Mouse (Mus musculus): Measurements from ENCODE around the gene Dusp3.

The Dusp3 gene

GRCm38 (mm10) chr11:101986913-101987312 lies at the start of gene Dusp3:
Gene Dusp3 (minus strand): TSS chr11:101987013.
- DNase-seq: no peak

- DNase-seq: no peak
Measured at GRCm38 (mm10) chr11:102036336-102036735, 49.5 kb upstream of the Dusp3 start.

DNA sequence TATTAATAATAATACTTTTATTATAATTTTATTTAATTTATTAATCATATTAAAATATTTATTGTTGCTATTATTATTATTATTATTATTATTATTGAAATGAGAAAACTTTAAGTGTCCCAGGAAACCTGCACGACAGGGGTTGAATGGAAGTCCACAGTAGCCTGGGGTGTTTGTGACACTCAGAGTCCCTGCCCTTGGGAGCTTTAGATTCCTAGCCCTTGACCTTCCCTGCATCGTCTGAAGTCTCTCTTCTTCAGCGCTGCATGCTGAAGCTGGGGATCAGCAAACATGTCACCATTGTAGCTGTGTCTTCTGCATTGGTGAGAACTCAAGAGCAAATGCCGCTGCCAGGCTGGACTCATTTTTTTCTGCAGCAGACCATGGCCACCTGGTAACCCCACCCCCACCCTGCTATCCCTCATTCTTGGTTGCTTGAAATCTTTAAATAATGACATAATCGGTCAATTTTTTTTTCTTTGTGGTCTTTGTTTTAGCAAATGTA lies 48.7 kb upstream of the Dusp3 start:
- DNase-seq: no peak

GRCm38 (mm10) chr11:102034887-102035286 lies 48.1 kb upstream of the Dusp3 start:
- peak; percentile 75 for DNase-seq

GRCm38 (mm10) chr11:102033055-102033591 lies 46.3 kb upstream of the Dusp3 start:
- no peak for DNase-seq

DNA sequence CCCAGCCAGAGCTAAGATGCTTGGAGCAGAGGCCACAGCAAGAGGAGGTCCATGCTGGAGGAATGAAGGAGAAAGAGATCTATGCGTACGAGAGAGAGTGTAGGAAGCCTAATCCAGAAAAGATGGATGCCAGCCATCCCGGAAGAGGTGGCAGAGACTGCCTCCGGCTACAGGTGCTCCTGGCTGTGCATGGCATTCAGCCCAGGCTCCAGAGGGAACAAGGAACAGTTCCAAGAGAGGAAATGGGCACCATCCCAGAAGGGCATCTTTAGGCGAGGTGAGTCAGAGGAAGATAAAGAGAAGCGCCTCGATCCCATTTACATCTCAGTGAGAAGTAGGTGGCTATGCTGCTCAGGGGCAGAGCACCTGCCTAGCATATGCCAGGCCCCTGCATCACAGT lies 44.3 kb upstream of the Dusp3 start:
- no peak for DNase-seq

- DNase-seq: no peak
Measured at GRCm38 (mm10) chr11:102029966-102030365, 43.2 kb upstream of the Dusp3 start.

GRCm38 (mm10) chr11:102029304-102029703 lies 42.5 kb upstream of the Dusp3 start:
- DNase-seq: no peak

DNA sequence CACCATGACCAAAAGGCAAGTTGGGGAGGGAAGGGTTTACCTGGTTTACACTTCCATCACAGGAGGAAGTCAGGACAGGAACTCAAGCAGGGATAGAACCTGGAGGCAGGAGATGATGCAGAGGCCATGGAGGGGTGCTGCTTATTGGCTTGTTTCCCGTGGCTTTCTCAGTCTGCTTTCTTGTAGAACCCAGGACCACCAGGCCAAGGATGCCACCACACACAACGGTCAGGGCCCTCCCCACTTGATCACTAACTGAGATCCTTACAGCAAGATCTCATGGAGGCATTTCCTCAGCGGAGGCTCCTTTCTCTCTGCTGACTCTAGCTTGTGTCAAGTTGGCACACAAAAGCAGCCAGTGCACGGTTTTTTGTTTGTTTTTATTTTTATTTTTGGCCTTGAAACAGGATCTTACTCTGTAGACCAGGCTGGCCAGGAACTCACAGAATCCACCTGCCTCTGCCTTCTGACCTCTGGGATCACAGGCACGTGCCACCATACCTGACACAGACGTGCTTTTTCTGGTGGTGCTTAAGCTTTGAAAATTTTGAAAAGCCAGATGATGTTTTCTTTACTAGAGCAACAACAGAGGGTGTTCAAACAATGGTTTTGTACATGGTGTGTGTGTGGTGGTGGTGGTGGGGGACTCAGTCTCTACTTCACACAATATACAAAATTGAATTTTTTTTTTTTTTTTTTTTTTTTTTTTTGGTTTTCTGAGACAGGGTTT lies 41.4 kb upstream of the Dusp3 start, which contains the start of gene Mpp3:
Gene Mpp3 (minus strand): TSS at position 375 of the 730 bp plus-strand sequence.
- no peak for DNase-seq

- DNase-seq: no peak
Measured at GRCm38 (mm10) chr11:102027361-102028017, 40.7 kb upstream of the Dusp3 start.

DNA sequence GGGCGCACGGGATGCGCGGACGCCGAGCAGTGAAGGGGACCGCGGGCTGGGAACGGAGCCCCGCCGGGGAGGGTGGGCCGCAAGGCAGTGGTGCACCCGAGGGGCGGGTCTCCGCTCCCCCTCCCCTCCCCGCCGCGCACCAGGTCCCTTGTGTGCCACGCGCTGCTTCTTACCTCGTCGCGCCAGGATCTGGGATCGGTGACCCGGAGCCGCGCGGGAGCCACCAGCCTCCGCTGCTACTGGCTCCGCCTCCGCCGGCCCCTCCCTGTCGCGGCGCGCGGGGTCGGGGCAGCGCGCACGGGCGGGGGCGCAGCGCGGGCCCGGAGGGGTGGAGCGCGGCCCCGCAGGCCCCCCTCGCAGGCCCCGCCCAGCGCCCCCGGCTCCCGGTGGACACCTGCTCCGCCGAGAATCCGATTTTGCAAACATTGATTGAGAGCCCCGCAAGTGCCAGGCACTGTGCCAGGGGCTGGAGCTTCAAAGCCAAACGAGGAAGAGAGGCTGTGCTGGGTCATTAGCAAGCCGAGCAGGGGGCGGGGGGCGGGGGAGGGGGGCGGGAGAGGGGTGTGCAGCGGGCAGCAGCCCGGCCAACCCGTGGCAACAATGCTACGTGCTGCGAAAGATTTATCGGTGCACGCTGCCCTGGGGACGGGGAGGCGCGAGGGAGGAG lies 40.0 kb upstream of the Dusp3 start:
- peak; percentile 98 for DNase-seq

DNA sequence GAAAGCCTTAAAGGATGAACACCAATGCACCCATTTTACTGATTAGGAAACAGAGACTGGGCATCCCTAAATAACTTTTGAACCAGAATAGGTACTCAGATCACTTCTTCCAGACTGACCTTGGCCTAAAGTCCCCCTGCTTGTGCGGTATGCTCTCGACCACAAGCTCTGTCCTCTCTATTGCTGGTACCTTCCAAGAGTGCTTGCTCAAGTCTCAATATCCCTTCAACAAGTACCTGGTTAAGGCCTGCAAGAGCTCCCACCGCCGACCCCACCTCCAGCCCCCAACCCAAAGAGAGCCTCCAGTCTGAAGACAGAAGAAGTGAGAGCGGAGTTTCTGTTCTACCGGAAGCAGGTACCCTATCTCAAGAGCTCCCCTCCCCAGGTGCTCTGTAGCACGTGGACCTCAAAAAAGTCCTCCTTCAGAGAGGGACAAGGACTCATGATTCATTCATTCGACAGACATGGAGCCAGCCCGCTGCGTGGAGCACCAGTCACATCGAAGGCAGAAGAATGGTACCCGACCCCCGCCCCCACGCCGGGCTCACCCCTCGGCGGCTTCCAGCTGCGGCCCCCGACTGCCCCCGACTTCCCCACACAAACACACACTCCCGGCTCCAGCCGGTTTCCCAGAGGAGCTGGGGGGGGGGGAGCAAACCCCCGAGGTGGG lies 39.3 kb upstream of the Dusp3 start:
- peak; percentile 90 for DNase-seq

DNA sequence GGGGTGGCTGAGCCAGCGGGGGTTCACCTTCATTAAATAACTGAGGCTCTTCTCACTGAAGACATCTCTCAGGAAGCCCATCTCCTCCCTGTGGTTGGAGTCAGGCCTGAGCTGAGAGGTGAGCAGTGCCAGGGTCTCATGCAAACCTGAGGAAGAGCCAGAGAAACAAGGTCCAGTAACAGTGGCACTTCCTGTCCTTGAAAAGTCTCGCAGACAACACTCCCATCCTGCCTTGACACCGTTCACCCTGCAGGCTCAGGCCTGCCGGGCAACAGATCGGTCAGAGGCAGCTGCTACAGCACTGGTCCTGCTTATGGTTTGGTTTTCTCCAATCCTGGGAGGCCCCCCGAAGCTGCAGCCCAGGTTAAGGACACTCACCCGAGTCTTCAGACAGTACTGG lies 38.5 kb upstream of the Dusp3 start:
- DNase-seq: no peak

DNA sequence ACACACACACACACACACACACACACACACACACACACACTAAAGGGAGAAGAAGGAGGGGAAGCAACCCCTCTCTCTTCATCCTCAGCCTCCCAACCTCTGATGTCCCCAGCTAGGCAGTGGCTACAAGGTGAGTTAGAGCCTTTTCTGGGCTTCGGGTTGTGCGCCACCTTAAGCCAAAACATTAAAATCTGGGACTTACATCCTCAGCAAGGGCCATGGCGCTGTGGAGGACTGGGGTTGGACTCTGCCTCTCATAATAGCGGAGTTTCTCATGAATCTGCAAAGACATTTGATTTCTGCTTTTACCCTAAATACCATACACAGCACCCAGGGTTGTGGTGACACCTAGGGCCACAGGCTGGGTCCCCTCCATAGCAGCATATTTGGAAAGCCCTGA lies 38.1 kb upstream of the Dusp3 start:
- no peak for DNase-seq

GRCm38 (mm10) chr11:102024084-102024758 lies 37.4 kb upstream of the Dusp3 start:
- no peak for DNase-seq

DNA sequence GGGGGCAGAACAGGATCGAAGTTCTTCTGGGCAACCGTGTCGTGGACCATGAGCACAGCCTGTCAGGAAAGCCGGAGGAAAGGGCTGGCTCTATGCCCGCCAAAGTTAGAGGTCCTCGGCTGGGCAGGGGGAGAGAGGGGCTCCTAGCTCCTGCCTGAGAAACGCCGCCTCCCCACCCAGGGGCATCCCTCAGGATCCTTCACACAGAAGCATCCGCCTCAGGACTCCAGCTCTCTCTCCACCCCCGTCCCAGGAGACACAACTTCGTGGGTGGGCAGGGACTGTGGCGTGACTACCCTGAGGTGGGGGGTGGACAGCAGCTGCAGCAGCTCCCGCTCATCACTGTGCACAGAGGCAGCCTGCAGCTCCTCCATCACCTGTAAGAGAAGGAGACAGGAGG lies 36.6 kb upstream of the Dusp3 start:
- no peak for DNase-seq

DNA sequence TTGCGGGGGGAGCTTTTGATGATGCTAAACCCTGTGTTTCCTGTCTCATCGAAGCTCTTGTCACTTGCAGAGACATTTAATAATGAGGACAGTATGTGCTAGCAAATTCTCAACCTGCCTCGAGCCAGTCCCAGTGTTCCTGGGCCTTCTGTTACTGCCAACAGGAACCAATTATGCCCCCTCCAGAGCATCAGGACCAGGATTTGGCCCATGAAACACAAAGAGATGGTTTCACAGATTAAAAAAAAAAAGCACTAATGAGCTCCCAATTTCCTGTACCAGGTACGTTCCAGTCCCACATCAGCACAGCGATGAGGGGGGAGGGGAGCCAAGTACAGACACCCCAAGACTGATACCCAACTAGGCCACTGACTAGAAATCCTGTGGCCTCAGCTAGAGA lies 34.4 kb upstream of the Dusp3 start:
- DNase-seq: no peak

GRCm38 (mm10) chr11:102019736-102020135 lies 32.9 kb upstream of the Dusp3 start:
- no peak for DNase-seq

- peak; percentile 95 for DNase-seq
Measured at GRCm38 (mm10) chr11:102016136-102016535, 29.3 kb upstream of the Dusp3 start.

GRCm38 (mm10) chr11:102015472-102015871 lies 28.7 kb upstream of the Dusp3 start:
- peak; percentile 83 for DNase-seq

DNA sequence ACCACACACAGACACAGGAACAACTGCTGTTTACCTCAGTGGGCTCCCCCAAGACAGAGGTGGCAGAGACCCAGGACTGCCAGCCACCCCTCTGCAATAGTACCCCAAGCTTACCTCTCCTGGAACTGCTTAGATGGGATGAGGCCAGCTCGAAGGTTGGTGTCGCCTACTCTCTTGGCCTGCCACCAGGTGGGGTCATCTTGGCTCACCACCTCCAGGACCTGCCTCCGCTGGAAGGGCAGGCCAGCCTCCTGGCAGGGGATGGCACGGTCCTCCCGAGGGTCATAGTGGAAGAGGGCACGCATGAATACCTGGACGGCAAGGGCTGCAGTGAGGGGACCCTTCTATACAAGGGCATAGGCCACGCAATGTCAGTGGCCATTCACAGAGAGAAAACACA lies 26.4 kb upstream of the Dusp3 start:
- DNase-seq: no peak

DNA sequence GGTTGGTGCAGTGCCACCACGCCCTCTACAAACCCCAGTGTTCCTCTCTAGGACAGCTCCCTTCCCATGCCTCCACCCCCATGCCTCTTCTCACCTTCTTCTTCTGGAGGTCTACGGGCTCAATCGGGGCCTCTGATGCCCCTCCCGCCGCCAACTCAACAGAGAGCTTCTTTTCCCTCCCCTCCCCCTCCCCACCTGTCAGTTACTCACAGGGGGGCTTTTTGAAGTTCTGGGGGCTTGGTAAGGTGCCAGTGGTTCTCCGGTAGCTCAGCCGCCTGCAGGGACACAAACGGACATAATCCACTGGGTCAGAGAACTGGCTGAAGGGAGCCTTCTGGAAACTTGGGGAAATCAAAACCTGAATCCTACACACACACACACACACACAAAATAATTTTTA lies 24.7 kb upstream of the Dusp3 start:
- no peak for DNase-seq

All from heart, adult 11 months (tissue).